Mouse (Mus musculus): Measurements from ENCODE around the gene Tcf7l2. TPM values are rescaled to one million over a fixed set of nuclear protein-coding genes. Genes with fewer than 3 reads are reported as not detected.

The Tcf7l2 gene
- polyA plus RNA-seq, 2 experiments, result 7.8 to 18.4 TPM

DNA sequence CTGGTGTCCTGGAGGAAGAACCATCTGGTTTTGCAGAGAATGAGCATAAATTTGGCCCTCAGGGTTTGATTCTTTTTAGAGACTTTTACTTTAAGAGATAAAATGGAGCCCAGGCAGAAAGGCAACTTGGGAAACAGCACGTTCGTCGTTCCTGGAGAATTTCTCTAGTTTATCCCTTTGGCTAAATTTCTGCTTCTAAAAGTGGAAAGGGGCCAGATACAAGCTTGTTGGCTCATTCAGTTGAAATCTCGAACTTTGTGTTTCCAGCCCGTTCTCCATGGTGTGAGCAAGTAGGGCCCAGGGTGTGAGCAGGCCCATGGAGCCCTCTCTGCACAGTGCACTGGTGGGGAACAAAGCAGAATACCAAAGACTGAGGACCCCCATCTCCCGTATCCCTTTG, 49.7 kb downstream of the Tcf7l2 start:
- ATAC-seq (ENCODE audit: insufficient read depth) (no peak), DNase-seq (ENCODE audit: low read depth in 3 of 3, low spot score in 3 of 3) (no peak)
- H3K27me3 ChIP-seq (ENCODE audit: control insufficient read depth, insufficient read depth, low read length), result no peaks in the 10 kb centered on the region
- 60% methylated on average over 6 of the region's 6 CpGs for WGBS (ENCODE audit: insufficient replicate concordance)
- H3K4me1 ChIP-seq (replicated peaks; ENCODE audit: control insufficient read depth in 2 of 2, insufficient read depth in 2 of 2, low read length in 1 of 2), result peaks cover 0 to 10% of the 10 kb centered on the region in 2 experiments; a peak in 2 of 4 replicates
- no peak overlapping the region for H3K27ac ChIP-seq
- TF ChIP-seq CTCF (IDR thresholded peaks at IDR 0.05; ENCODE audit: low read depth), result no peak
- TF ChIP-seq EP300 (IDR thresholded peaks at IDR 0.05; ENCODE audit: low read depth), result no peak
- no peaks in the 10 kb centered on the region for H3K36me3 ChIP-seq (replicated peaks; ENCODE audit: control insufficient read depth, insufficient read depth, low read depth)
- H3K9me3 ChIP-seq (ENCODE audit: control insufficient read depth, low read length), result no peaks in the 10 kb centered on the region
- H3K4me3 ChIP-seq (ENCODE audit: insufficient read depth in 1 of 2, low read depth in 2 of 2, low read length in 2 of 2), result no peak overlapping the region
- H3K4me2 ChIP-seq (ENCODE audit: low read depth), result no peak overlapping the region
- H3K9ac ChIP-seq (replicated peaks), result no peak overlapping the region

DNA sequence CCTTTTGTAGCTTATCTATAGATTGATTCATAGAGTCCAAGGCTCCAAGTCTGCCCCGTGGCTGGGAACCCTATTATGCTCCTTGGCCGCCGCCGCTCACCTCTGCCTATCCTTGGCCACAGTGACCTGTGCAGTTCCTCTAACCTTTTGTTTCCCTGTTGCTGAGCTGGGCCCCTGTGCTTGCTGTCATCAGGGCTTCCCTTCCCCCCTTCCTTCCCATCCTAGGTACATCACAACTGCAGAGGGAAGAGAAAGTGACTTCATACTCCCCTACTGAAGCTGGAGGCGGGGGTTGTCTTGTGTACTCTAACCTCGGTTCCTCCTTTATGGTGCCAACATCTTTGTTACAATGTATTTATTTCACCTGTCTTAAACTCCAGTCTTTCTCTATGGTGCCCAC, 50.3 kb downstream of the Tcf7l2 start:
- peaks cover 0 to 10% of the 10 kb centered on the region in 2 experiments; a peak in 2 of 4 replicates for H3K4me1 ChIP-seq (replicated peaks; ENCODE audit: control insufficient read depth in 2 of 2, insufficient read depth in 2 of 2, low read length in 1 of 2)
- H3K4me2 ChIP-seq (ENCODE audit: low read depth), result no peak overlapping the region
- H3K27ac ChIP-seq, result no peak overlapping the region
- H3K4me3 ChIP-seq (ENCODE audit: insufficient read depth in 1 of 2, low read depth in 2 of 2, low read length in 2 of 2), result no peak overlapping the region
- DNase-seq (ENCODE audit: low read depth in 3 of 3, low spot score in 3 of 3) (no peak), ATAC-seq (ENCODE audit: insufficient read depth) (no peak)
- TF ChIP-seq EP300 (IDR thresholded peaks at IDR 0.05; ENCODE audit: low read depth) (no peak), CTCF (IDR thresholded peaks at IDR 0.05; ENCODE audit: low read depth) (no peak)
- H3K9me3 ChIP-seq (ENCODE audit: control insufficient read depth, low read length), result no peaks in the 10 kb centered on the region
- H3K27me3 ChIP-seq (ENCODE audit: control insufficient read depth, insufficient read depth, low read length), result no peaks in the 10 kb centered on the region
- 71% methylated on average over 6 of the region's 6 CpGs for WGBS (ENCODE audit: insufficient replicate concordance)
- H3K36me3 ChIP-seq (replicated peaks; ENCODE audit: control insufficient read depth, insufficient read depth, low read depth), result no peaks in the 10 kb centered on the region
- H3K9ac ChIP-seq (replicated peaks), result no peak overlapping the region

DNA sequence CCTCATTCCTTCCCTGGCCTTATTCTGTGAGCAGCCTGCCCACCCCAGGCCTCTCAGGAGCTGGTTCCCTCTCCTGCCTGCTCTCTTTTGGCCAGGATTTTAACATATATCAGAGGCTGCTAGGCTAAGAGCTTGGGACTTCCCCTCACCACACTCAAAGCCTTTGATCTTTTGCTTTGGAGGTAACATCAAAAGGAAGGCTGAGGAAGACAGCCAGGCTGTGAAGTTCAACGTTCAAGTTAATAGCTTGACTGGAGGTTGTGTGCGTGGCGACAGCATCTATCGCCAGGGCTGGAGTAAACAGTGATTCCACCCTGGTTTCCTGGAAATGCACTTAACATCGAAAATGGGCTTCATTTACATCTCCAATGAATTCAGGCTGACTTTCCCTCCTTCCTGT, 51.0 kb downstream of the Tcf7l2 start:
- WGBS (ENCODE audit: insufficient replicate concordance), result 39% methylated on average over 5 of the region's 5 CpGs
- no peak for DNase-seq (ENCODE audit: low read depth in 3 of 3, low spot score in 3 of 3)

DNA sequence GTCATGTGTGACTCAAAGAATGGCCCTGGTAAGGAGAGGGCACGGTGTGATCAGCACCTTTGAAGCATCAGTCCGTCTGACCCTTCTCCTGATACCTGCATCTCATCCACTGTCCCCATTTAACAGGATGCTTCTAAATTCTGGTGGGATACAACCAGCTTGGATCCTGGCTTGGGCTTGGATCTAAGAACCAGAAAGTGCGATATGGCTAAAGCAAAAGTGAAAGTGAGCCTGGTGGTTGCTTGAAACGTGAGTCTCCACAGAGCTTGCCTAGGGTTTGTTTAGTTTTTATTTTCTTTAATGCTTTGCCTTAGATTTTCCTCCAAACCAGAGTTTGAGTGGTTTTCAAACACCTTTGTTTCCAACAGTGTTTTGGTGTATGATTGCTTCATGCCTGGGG, 51.4 kb downstream of the Tcf7l2 start:
- TF ChIP-seq EP300 (IDR thresholded peaks at IDR 0.05; ENCODE audit: low read depth) (no peak), CTCF (IDR thresholded peaks at IDR 0.05; ENCODE audit: low read depth) (no peak)
- no peak for DNase-seq (ENCODE audit: low read depth in 3 of 3, low spot score in 3 of 3)
- WGBS (ENCODE audit: insufficient replicate concordance), result 39% methylated on average over 4 of the region's 4 CpGs
- Histone ChIP-seq H3K4me3 (ENCODE audit: insufficient read depth in 1 of 2, low read depth in 2 of 2, low read length in 2 of 2) (no peak overlapping the region), H3K9me3 (ENCODE audit: control insufficient read depth, low read length) (no peaks in the 10 kb centered on the region), H3K4me1 (replicated peaks; ENCODE audit: control insufficient read depth in 2 of 2, insufficient read depth in 2 of 2, low read length in 1 of 2) (peaks cover 0 to 8% of the 10 kb centered on the region in 2 experiments; a peak in 2 of 4 replicates), H3K27ac (no peak overlapping the region), H3K27me3 (ENCODE audit: control insufficient read depth, insufficient read depth, low read length) (no peaks in the 10 kb centered on the region), H3K9ac (replicated peaks) (no peak overlapping the region), H3K36me3 (replicated peaks; ENCODE audit: control insufficient read depth, insufficient read depth, low read depth) (no peaks in the 10 kb centered on the region), H3K4me2 (ENCODE audit: low read depth) (no peak overlapping the region)
- ATAC-seq (ENCODE audit: insufficient read depth), result no peak

More for the DNA sequence above, 51.0 kb downstream of the Tcf7l2 start:
- H3K36me3 ChIP-seq (replicated peaks; ENCODE audit: control insufficient read depth, insufficient read depth, low read depth), result no peaks in the 10 kb centered on the region
- H3K4me2 ChIP-seq (ENCODE audit: low read depth), result no peak overlapping the region
- H3K9ac ChIP-seq (replicated peaks), result no peak overlapping the region
- no peaks in the 10 kb centered on the region for H3K27me3 ChIP-seq (ENCODE audit: control insufficient read depth, insufficient read depth, low read length)
- TF ChIP-seq CTCF (IDR thresholded peaks at IDR 0.05; ENCODE audit: low read depth) (no peak), EP300 (IDR thresholded peaks at IDR 0.05; ENCODE audit: low read depth) (no peak)
- no peak for ATAC-seq (ENCODE audit: insufficient read depth)
- H3K27ac ChIP-seq, result no peak overlapping the region
- no peak overlapping the region for H3K4me3 ChIP-seq (ENCODE audit: insufficient read depth in 1 of 2, low read depth in 2 of 2, low read length in 2 of 2)
- H3K4me1 ChIP-seq (replicated peaks; ENCODE audit: control insufficient read depth in 2 of 2, insufficient read depth in 2 of 2, low read length in 1 of 2), result peaks cover 0 to 9% of the 10 kb centered on the region in 2 experiments; a peak in 2 of 4 replicates
- no peaks in the 10 kb centered on the region for H3K9me3 ChIP-seq (ENCODE audit: control insufficient read depth, low read length)

DNA sequence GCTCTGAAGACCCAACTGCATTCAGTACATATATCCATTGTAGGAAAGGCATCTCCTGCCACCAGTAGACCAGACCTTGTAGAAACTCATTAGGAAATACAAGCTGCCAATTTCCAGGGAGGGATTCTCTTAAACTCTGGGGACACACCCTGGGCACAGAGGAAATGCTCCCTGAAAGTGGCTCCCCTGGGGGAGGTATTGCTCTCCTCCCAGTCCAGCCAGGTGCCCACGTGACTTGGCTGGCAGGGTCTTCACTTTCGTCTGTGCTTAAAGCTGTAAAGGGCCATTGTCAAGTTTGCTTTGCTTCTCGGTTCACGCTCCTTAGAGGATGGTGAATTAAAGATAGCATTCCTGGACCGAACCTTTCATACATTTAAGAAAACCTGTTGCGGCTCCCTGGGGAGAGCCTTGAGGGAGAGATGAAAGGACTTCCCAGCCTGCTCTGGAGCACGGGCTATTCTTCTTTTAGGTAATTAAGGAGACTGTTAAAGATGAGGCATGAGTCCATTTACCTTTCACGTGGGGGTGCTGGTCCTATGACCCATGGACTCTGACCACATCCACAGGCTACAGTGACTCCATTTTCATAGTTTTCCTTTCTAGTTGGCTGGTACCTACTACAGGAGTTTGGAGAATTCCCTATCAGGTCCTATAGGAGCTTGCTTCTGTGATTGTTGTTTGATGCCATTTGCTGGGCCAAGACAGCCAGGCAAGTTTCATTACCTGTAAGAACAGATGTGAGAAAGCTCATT, 52.8 kb downstream of the Tcf7l2 start:
- 63% methylated on average over 8 of the region's 8 CpGs for WGBS (ENCODE audit: insufficient replicate concordance)
- H3K4me3 ChIP-seq (ENCODE audit: insufficient read depth in 1 of 2, low read depth in 2 of 2, low read length in 2 of 2), result no peak overlapping the region
- H3K36me3 ChIP-seq (replicated peaks; ENCODE audit: control insufficient read depth, insufficient read depth, low read depth), result no peaks in the 10 kb centered on the region
- no peak overlapping the region for H3K27ac ChIP-seq
- no peaks in the 10 kb centered on the region for H3K27me3 ChIP-seq (ENCODE audit: control insufficient read depth, insufficient read depth, low read length)
- H3K4me2 ChIP-seq (ENCODE audit: low read depth), result no peak overlapping the region
- H3K4me1 ChIP-seq (replicated peaks; ENCODE audit: control insufficient read depth in 2 of 2, insufficient read depth in 2 of 2, low read length in 1 of 2), result peaks cover 0 to 7% of the 10 kb centered on the region in 2 experiments; a peak in 2 of 4 replicates
- H3K9ac ChIP-seq (replicated peaks), result no peak overlapping the region
- no peak for TF ChIP-seq EP300 (IDR thresholded peaks at IDR 0.05; ENCODE audit: low read depth)
- TF ChIP-seq CTCF (IDR thresholded peaks at IDR 0.05; ENCODE audit: low read depth), result no peak
- ATAC-seq (ENCODE audit: insufficient read depth), result no peak
- no peak for DNase-seq (ENCODE audit: low read depth in 3 of 3, low spot score in 3 of 3)
- no peaks in the 10 kb centered on the region for H3K9me3 ChIP-seq (ENCODE audit: control insufficient read depth, low read length)

Data from liver, embryonic 14.5 days (tissue).